8 mouse cellular contexts compared by ENCODE assay signal in genomic region chr11:86994330-86994729, GRCm38 (mm10). TPM values are rescaled to one million over a fixed set of nuclear protein-coding genes. Genes with fewer than 3 reads are reported as not detected.
DNase-seq lines count a peak whose midpoint lies in the region; ATAC-seq lines count a peak whose summit lies in the region.

No protein-coding gene starts in this region.

- 21% methylated on average over 6 of the region's 6 CpGs for WGBS in embryonic facial prominence, embryonic 12.5 days
- 10% methylated on average over 6 of the region's 6 CpGs for WGBS in intestine, embryonic 16.5 days
- WGBS in midbrain, embryonic 10.5 days, result 18% methylated on average over 6 of the region's 6 CpGs

- no peaks in the 10 kb centered on the region for H3K9me3 ChIP-seq in embryonic facial prominence, embryonic 12.5 days
- no peaks in the 10 kb centered on the region for H3K9me3 ChIP-seq in intestine, embryonic 16.5 days (ENCODE audit: control insufficient read depth, low read length)
- no peaks in the 10 kb centered on the region for H3K9me3 ChIP-seq in midbrain, embryonic 10.5 days (replicated peaks)

- H3K4me2 ChIP-seq in embryonic facial prominence, embryonic 12.5 days (replicated peaks), result peak overlapping the region; percentile 85
- H3K4me2 ChIP-seq in intestine, embryonic 16.5 days (ENCODE audit: low read depth, low read length), result peak overlapping the region; percentile 78

- no peaks in the 10 kb centered on the region for H3K36me3 ChIP-seq in embryonic facial prominence, embryonic 12.5 days
- H3K36me3 ChIP-seq in intestine, embryonic 16.5 days (ENCODE audit: control insufficient read depth, insufficient read depth, low read length), result no peaks in the 10 kb centered on the region
- H3K36me3 ChIP-seq in midbrain, embryonic 10.5 days, result no peaks in the 10 kb centered on the region

- H3K27ac ChIP-seq in embryonic facial prominence, embryonic 12.5 days, result peak overlapping the region; percentile 64; the same call in 1 of the 2 replicates
- H3K27ac ChIP-seq in intestine, embryonic 16.5 days (ENCODE audit: low read length), result peak overlapping the region; percentile 96
- peak overlapping the region; percentile 90; the same call in 1 of the 2 replicates for H3K27ac ChIP-seq in midbrain, embryonic 10.5 days (replicated peaks)

- H3K4me3 ChIP-seq in embryonic facial prominence, embryonic 12.5 days, result peak overlapping the region; percentile 92; the same call in 1 of the 2 replicates
- peak overlapping the region; percentile 100 for H3K4me3 ChIP-seq in intestine, embryonic 16.5 days (ENCODE audit: low read length)
- H3K4me3 ChIP-seq in midbrain, embryonic 10.5 days, result peak overlapping the region; percentile 96

- DNase-seq in CD4-positive, CD25-positive, alpha-beta regulatory T cell, adult 2 months (ENCODE audit: low read depth, low spot score), result peak; percentile 27
- no peak for DNase-seq in midbrain, embryonic 10.5 days (ENCODE audit: low spot score)
- no peak for DNase-seq in natural killer cell, adult 2 months (ENCODE audit: low spot score in 2 of 2)
- no peak for DNase-seq in cerebellum, adult 11-12 months

- peaks cover 34% of the 10 kb centered on the region for H3K4me1 ChIP-seq in embryonic facial prominence, embryonic 12.5 days
- H3K4me1 ChIP-seq in intestine, embryonic 16.5 days (ENCODE audit: control insufficient read depth, insufficient read depth, low read length), result peaks cover 28% of the 10 kb centered on the region
- peaks cover 63% of the 10 kb centered on the region for H3K4me1 ChIP-seq in midbrain, embryonic 10.5 days

- no peak for ATAC-seq in CD4-positive, CD25-positive, alpha-beta regulatory T cell, adult 4 months
- no peak for ATAC-seq in embryonic facial prominence, embryonic 12.5 days (ENCODE audit: insufficient number of reproducible peaks, insufficient read depth, low FRiP score, low TSS enrichment)
- ATAC-seq in intestine, embryonic 16.5 days, result peak; percentile 7; the same call in 1 of the 2 replicates
- ATAC-seq in megakaryocyte-erythroid progenitor cell, adult 5-6 weeks (replicated peaks; ENCODE audit: low FRiP score, low TSS enrichment, poor library complexity, severe bottlenecking), result no peak

- H3K9ac ChIP-seq in embryonic facial prominence, embryonic 12.5 days, result no peak overlapping the region
- H3K9ac ChIP-seq in intestine, embryonic 16.5 days (ENCODE audit: low read depth, low read length), result peak overlapping the region; percentile 89

- H3K27me3 ChIP-seq in embryonic facial prominence, embryonic 12.5 days, result no peaks in the 10 kb centered on the region
- no peaks in the 10 kb centered on the region for H3K27me3 ChIP-seq in intestine, embryonic 16.5 days (replicated peaks; ENCODE audit: control insufficient read depth, insufficient read depth, low read length)
- peaks cover 14% of the 10 kb centered on the region for H3K27me3 ChIP-seq in midbrain, embryonic 10.5 days (ENCODE audit: low read depth, poor library complexity, severe bottlenecking)

RNA-seq across cellular contexts. Expression of gene Ypel2, which starts 0.8 kb away (rescaled TPM):
- 10 to 100 TPM in 1 of 2 experiments, 1 to 10 TPM in 1; 7.4 to 11.2 TPM for polyA plus RNA-seq in CD4-positive, CD25-positive, alpha-beta regulatory T cell, adult 4 months (2017; shearing (Covaris generic))
- polyA plus RNA-seq in embryonic facial prominence, embryonic 12.5 days (2016; fragmentation: Nextera tagmentation; extraction: Ambion mirVana), result 10.7 and 11.6 TPM in 2 replicates
- polyA plus RNA-seq in intestine, embryonic 16.5 days (2015; fragmentation: Nextera tagmentation; extraction: Ambion mirVana), result 7.5 and 8.6 TPM in 2 replicates
- polyA plus RNA-seq in midbrain, embryonic 10.5 days (2016; fragmentation: Nextera tagmentation; extraction: Ambion mirVana), result 3.0 and 4.4 TPM in 2 replicates
- 0.79 and 1.0 TPM in 2 replicates for total RNA-seq in megakaryocyte-erythroid progenitor cell, adult 5-6 weeks (2014; fragmentation: Nextera tagmentation)
- total RNA-seq in megakaryocyte-erythroid progenitor cell, adult 5-6 weeks (2017), result 1.0 TPM in 2 replicates
